Mouse (Mus musculus) R1 (cell line): ENCODE results near the gene Gm49395.

Experiments used
- DNase-seq: peaks from one replicate; pipeline ENCODE4 v3.0.0-alpha.2; 2018; ENCODE audit warnings: low read depth, low spot score

The Gm49395 gene

DNA sequence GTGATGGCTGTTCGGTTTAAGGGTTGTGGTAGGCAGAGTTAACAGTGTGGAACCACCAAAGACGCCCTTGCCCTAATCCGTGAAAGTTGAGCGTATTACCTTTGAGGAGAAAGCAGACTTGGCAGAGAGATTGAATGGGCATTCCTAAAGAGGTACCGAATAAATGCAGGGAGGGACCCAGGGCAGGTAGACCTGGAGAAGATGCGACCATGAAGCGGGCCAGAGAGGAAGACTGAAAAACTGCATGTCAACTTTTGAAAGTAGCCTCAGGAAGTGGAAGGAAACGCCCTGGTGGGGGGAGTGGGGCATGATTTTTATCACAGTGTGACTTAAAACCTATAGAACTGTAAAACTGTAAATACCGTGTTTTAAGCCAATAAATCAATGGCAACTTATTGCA, 2.3 kb downstream of the Gm49395 start:
- DNase-seq = no peak

DNA sequence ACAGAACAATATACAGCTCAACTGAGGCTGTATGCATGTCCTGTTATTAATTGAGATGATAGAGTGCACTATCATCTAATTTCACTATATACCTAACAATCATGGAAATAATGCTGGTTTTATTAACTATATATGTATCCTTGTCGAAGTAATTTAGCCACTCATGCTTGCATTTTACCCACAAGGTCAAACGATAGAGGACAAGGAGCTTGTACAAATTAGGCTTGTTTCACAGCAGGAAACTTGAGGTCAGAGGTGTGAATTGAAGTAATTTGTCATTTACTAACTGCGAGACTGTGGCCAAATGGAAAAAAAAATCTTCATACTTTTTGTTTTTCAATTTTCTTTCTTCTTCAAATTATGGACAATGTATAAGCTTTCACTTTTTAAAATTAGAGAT, 3.5 kb downstream of the Gm49395 start:
- no peak for DNase-seq

GRCm38 (mm10) chr13:115096965-115097364, 4.8 kb downstream of the Gm49395 start:
- DNase-seq = no peak

- no peak for DNase-seq
Measured at GRCm38 (mm10) chr13:115096216-115096615, 5.5 kb downstream of the Gm49395 start.

- DNase-seq = no peak
Measured at GRCm38 (mm10) chr13:115095392-115095791, 6.3 kb downstream of the Gm49395 start.

- DNase-seq = peak; percentile 57
Measured at GRCm38 (mm10) chr13:115091511-115091910, 10.2 kb downstream of the Gm49395 start.

DNA sequence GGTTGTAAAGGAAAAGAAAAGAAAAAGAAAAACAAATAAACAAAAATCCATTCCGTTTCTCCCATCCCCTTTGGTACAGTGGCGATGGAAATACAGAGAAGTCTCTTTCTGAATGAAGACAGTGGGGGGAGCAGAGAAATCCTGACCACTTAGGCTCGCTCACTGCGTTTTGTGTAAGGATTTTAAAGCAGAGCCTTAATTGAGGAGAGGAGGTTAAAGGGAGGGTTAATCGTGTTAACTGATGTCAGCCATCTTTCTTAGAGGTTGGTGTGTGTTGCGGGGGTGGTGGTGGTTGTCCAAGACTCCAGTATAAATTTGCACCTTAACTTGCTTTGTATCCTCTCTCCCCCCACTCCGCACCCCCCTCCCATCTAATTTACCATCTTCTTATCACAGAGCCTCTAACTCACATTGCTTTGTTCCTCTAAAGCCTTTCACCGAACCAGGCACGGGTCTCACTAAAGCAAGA, 10.7 kb downstream of the Gm49395 start:
- DNase-seq = no peak

- peak; percentile 88 for DNase-seq
Measured at GRCm38 (mm10) chr13:115090069-115090976, 11.4 kb downstream of the Gm49395 start, which contains the start of gene Pelo. Gene Pelo, minus strand, starts transcription at chr13:115090186.

GRCm38 (mm10) chr13:115089395-115090025, 12.2 kb downstream of the Gm49395 start:
- peak; percentile 42 for DNase-seq

DNA sequence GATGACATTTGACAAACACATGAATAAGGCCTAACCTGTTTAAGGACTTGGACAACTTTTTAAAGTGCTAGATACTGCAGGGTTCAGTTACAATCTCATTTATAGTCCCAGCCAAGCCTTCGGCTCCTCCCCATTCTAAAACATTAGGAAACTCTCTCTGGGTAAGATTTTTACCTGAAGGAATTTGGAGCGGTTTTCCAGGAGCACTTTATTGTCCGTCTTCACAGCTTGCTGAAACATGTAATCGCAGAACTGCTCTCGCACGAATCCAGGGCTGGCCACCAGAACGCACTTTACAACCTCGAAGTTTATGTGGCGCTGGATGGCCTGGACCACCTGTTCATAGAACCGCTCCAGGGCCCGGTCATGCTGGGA, 12.7 kb downstream of the Gm49395 start:
- DNase-seq = no peak

DNA sequence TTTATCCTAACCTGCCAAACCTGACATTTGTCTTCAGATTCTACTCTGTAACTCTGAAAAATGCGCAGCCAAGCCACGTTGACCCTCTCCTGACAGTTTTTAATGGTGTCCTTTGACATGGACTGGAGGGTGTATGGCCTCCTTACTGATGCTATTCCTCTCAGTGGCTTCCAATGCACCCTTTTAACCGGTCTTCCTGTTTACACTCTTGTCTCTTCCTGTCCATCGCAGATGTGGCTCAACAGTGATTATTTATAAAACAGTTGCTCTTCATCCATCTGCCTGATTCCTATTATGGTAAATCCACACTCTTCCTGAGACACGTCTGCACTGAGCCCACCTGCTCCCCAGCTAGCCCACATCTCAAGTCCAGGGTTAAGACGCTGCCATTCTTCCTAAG, 15.7 kb downstream of the Gm49395 start:
- DNase-seq = no peak

DNA sequence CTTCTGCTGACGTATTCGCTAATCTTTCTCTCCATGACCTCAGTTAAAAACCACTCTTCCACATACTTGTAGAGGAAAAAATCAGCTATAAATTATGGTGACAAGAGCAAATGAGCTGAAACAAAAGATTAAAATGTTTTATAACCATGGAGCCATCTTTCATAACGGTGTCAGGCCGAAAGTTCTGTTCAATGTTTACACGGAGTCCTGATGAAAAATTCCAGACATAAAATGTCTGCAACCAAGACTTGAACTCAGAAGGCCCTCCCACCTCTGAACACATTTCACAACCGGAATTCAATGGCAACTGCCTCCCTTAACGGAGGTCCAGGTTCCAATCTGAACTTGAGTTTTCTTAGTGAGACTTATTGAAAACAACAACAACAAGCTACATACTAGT, 19.4 kb downstream of the Gm49395 start:
- DNase-seq = no peak

GRCm38 (mm10) chr13:115079996-115080585, 21.6 kb downstream of the Gm49395 start:
- no peak for DNase-seq

GRCm38 (mm10) chr13:115078997-115079685, 22.6 kb downstream of the Gm49395 start:
- no peak for DNase-seq

DNA sequence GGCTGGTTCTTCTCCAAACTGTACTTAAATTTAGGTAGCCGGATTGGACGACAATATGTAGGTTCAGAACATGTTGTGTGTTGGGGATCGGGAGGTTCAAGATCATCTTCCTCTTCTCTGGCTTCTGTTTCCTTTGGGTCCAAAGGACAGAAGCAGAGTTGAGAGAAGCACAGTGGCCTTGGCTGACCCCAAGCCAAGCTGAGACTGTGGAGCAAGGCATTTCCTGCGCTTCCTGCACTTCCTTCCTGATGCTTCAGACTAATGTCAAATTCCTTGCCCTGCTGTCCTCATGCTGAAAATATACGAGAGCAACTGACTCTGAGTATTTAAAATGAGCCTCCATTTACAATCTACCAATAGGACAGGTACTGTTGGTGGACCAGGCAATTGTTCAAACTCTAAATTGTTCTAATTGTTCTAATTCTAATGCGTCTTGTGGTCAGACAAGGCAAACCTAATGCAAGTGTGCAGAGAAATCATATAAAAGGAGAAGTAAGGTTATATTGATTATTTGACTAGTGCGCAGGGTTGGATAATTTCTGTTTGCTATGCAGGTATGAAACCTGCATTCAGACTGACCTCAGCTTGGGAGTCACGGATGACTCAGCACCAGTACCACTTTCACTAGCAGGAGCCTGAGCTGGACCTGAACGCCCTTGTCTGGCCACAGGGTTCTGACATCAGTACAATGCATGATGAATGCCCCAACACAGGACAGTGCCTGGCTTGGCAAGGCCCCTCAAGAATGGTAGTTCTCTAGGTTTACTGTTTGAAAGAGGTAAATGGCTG, 24.2 kb downstream of the Gm49395 start:
- DNase-seq = no peak

- DNase-seq = no peak
Measured at GRCm38 (mm10) chr13:115072386-115072785, 29.3 kb downstream of the Gm49395 start.

DNA sequence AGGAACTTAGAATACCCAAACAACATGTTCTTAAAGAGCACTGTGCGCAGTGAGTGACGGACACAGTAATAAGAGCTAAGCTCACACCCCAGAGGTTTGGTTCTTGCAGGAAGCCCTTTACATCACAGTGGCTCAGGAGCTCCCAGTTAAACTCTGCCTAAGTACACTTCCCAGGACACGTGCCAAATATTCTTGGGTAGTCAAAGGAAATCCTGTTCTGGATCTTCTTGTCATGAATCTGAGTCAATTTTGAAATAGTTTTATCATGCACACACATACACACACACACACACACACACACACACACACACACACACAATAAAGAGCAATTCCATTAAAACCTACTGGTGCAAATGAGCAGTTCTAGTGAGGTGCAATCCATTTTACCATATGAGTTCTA, 30.3 kb downstream of the Gm49395 start:
- no peak for DNase-seq

- DNase-seq = no peak
Measured at GRCm38 (mm10) chr13:115067968-115068330, 33.8 kb downstream of the Gm49395 start.

DNA sequence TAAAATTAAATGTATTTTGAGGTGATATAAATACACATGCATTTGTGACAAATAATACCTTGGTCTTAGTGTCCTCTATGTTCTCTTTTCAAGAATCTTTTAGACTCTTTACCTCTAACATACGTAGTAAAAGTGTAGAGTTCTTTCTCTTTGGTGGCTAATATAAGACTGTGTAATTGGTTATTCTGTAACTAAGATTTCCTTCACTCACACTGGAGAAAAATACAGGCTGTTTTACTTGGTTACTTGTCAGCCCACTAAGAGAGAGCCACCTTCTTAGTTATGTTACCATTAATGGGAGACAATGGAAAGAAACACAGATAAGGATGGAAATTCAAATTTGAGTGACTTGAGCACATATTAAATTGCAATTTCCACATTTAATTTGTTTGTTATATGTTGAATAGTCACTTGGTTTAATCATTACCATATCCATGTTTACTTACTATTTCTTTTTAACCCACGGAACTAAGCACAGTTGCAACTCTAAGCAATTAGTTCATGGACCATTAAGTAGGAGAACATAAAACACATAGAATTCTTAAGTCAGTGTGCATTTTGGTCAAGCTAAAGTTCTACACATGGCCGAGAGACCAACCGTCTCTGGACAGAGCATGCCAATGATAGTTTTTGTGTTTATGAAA, 34.3 kb downstream of the Gm49395 start:
- DNase-seq = no peak

- DNase-seq = no peak
Measured at GRCm38 (mm10) chr13:115057555-115057954, 44.2 kb downstream of the Gm49395 start.

GRCm38 (mm10) chr13:115054783-115055182, 46.9 kb downstream of the Gm49395 start:
- DNase-seq = no peak
